Mouse (Mus musculus) monocyte, adult 59 days (primary cell): ENCODE measurements around the gene Hoxa3. TPM values are rescaled to one million over a fixed set of nuclear protein-coding genes. Genes with fewer than 3 reads are reported as not detected.

Experiments
- total RNA-seq, 2 experiments: library from RNA; stranded (reverse); gene quantifications; one replicate each; pipeline ENCODE4 v1.2.4; 2023

Hoxa3 gene
- under 1 TPM in 1 of 2 experiments, not detected in 1; 0.24 TPM for total RNA-seq

GRCm38 (mm10) chr6:52213119-52213986, at the start of gene Hoxa3, which contains the start of gene Gm28308:
Gene Hoxa3, minus strand, starts transcription at chr6:52213336.
Gene Gm28308, minus strand, starts transcription at chr6:52213339.

DNA sequence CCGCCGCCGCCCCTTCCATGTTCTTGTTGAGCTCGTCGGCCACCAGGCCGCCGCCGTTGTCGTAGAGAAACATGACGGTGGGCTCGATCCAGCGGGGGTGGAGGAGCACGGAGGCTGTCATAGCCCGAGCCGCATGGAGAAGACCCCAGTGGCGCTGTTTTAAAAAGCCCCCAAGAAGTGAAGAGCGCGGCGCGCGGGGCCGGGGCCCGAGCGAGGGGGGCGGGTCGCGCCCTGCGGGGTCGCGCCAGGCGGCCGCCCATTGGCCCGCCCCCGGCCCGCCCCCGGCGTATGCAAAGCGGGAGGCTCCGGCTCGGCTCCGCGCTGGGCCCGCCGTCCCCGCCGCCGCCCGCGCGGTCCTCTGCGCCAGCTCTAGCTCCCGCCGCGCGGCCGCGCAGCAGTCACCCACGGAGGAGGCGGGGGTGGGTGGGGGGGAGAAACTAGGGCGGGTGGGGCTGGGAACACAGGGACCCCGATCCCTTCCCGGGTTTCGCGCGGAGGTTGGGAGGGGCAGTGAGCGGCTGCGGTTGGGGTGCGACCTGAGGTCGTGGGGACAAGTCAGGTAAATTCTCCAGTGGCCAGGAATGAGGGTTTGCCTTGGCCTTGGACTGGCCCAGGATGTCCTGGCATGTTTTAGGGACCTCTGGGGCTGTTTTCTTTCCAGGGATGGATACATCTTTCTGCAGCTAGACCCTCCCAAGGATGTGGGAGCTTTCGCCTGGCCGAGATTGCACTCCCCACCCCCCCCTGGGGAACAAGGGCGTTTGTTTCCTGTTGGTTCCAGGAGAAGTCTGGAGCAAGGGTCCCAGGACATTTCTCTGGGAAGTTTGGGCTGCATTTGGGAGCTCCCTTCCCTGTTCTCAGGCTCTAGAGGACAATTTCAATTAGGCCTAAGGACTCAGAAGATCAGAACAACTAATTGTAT, 47.8 kb upstream of the Hoxa3 start, which contains the start of gene Hoxa13:
Gene Hoxa13, minus strand, starts transcription at position 227 of the 922 bp plus-strand sequence.

DNA sequence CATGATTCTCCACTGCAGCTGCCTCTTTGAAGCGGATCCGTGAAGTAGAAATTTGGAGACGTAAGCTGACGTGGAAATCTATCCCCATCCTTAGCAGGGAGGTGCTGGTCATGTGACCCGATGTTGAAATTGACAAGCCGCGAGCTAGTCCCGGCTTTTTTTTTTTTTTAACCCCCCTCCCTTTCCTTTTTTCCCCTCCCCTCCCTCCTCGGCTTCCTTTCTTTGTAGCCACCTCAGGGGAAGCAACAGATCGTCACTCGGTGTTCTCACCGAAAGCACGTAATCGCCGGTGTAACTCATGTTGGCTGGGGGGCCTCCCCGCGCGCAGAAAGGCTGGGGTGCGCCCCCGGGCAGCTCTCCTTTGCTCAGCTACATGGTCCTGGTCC, 32.6 kb upstream of the Hoxa3 start, which contains the start of gene Hoxa11:
Gene Hoxa11, minus strand, starts transcription at position 54 of the 386 bp plus-strand sequence.

DNA sequence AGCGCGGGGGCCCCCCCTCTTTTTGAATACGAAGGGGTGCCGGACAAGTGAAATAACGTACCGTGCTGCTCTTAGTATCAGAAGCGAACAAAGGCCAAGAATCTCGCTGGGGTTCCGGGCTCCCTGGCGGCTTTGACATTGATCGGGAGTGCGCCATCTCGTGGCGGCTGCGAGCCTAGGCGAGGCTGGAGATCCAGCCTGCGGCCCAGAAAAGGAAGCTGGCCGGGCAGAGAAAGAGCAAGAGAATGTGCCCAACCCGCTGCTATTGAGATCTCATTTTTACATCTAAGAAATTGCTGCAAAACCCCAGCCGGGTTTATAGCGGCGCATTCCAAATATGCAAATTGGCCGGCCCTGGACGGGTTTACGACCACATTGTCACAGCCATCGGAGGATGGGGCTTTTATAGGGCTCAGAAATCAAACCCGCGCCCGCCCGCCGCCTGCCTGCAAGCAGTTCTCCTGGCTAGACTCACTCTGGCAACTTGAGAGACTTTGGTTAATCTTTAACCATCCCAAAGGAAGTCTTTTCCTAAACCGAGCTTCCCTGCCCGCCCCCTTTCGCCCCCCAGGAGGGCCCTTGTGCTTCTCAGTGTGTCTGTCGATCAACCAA, 27.4 kb upstream of the Hoxa3 start, which contains the start of gene Hoxa10:
Gene Hoxa10, minus strand, starts transcription at position 466 of the 612 bp plus-strand sequence.

GRCm38 (mm10) chr6:52230516-52231165, 17.5 kb upstream of the Hoxa3 start, which contains the start of gene Hoxa9:
Gene Hoxa9, minus strand, starts transcription at chr6:52231089.

GRCm38 (mm10) chr6:52221337-52221992, 8.3 kb upstream of the Hoxa3 start, which contains the start of gene Hoxa7:
Gene Hoxa7, minus strand, starts transcription at chr6:52221854.

GRCm38 (mm10) chr6:52208072-52208867, 4.9 kb downstream of the Hoxa3 start, which contains the start of gene Hoxa6:
Gene Hoxa6, minus strand, starts transcription at chr6:52208722.

GRCm38 (mm10) chr6:52204050-52204752, 8.9 kb downstream of the Hoxa3 start, which contains the start of gene Hoxa5:
Gene Hoxa5, minus strand, starts transcription at chr6:52204587.

DNA sequence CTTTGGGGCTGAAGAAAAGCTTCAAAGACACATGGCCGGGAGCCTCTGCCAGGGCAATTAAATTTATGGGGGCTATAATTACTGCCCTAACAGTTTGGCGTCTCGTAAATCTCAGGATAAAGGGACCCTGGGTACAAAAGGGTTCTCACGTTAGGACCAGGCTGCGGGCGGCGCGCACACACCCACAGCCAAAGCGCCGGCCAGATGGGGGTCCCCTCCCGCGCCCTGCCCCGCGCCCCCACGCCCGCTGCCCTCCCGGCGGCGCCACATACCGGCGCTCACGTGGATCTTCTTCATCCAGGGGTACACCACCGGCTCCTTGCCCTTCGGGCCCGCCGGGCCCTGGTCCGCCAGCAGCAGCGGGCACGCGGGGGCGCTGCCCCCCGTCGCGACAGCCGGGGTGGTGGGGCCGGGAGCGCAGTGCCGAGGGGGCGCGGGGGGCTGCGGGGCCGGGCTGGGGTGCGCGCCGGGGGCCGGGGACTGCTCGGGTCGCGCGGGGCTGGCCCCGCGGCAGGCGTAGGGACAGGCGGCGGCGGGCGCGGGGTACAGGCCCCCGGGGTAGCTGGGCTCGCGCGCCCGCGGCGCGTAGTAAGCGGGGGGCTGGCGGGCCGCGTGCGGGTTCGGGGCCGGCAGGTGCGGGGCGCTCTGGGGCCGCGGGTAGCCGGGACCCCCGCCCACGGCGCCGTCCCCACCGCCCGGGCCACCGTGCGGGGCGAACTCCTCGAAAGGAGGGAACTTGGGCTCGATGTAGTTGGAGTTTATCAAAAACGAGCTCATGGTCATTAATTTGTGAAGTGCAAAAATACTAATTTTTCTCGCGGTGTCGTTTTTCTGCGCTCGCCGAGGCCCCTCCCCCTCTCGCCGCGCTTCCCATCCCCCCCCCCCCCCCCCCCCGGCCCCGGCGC, 22.0 kb downstream of the Hoxa3 start, which contains the start of gene Hoxa4:
Gene Hoxa4, minus strand, starts transcription at position 848 of the 905 bp plus-strand sequence.

DNA sequence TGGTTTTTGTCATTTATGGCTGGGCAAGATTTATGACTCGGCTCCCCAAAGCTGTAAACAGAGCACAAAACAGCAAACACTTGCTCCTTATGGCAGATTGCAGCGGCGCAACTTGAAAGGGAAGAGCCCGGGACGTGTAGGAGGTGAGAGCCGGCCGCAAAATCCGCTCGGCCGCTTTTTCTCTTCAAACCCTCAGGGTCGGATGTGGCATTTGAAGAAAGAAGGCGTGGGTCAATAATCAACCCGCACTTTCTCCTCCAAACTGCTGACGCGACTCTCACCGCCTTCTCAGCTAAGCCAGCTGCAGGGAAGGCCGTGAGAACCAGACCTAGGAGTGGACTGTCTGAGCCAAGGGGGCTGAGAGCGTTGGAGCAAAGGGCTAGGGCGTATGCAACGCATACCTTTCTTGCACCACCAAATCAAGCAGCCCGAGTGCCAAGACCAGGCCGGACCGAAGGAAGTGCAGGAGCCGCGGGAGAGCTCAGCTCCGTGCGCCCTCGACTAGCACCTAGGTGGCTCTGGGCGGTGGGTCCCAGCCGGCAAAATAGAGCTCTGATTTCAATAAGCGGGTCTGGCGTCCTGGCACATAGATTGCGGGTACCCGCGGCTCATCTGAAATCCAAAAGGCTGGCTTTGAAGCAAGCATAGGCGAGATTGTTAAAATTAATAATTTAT, 35.9 kb downstream of the Hoxa3 start, which contains the start of gene 5730596B20Rik:
Gene 5730596B20Rik, plus strand, starts transcription at position 438 of the 675 bp plus-strand sequence.

DNA sequence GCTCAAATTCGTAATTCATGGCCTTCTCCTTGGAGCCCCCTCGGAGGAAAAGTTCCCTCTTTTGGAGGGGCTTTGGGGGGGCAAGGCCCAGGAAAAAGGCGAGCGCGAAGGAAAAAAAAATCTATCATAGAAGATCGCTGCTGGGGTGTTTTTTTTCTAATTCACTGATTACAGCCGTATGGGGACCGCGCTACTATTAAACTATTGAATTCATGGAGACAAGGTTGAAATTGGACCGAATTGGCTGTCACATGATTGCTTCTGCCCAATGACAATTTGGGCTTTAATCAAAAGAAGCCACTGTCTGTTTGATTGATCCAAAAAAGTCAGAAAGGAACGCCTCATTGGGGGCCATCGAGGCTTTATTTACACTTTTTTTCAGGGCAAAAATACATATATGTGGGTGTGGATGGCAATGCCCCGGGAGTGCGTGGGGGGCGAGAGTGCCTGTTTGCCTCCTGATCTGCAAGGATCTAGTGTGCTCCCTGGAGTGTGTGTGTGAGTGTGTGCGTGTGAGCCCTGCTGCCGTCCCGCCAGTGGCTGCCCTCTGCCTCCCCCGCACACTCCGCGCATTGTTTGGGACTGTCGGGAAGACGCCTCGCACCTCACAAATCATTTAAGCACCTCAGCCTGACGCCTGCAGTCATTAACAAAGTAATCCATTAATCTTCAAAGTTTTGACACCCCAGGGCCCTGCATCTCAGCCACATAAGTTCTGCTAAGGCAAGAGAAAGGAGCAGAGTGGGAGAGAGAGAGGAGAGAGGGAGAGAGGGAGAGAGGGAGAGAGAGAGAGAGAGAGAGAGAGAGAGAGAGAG, 48.3 kb downstream of the Hoxa3 start, which contains the start of gene Hoxa2:
Gene Hoxa2, minus strand, starts transcription at position 206 of the 815 bp plus-strand sequence.

DNA sequence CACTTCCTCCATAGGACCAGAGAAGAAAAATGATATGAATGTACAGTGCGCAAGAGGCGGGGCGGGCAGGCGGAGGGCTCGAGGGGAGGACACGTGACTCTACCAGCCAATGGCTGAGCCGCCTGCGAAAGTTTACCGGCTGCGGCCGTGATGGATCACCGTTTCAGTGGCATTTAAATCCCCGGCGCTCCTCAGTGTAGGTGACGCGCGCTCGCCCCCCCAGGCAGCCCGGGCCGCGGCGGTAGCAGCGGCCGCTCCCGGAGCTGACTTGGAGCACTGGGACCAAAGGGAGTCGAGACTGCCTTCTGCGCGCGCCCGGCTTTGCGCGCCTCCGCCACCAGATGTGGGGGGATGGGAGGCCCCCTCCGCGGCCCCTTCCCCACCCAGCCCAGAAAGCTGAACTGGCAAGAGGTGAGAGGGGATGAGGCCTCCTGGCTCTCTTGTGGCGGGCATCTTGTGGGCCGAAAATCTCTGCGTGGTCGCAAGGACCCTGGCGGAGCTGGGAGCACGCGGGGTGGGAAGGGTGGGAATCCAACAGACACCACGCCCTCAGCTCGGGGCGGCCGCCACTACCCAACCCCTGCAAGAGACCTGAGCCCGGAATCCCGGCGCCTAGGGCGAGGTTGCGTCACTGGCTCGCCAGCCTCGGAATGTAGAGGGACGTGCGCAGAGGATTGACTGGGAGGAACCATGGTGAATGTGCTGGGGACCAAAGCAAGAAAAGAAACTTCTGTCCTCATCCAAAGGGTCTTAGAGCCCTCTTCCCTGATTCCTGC, 54.7 kb downstream of the Hoxa3 start, which contains the start of gene Hoxa1:
Gene Hoxa1, minus strand, starts transcription at position 42 of the 776 bp plus-strand sequence.

